ENCODE assay signal across 19 mouse cellular contexts in the genomic region with DNA sequence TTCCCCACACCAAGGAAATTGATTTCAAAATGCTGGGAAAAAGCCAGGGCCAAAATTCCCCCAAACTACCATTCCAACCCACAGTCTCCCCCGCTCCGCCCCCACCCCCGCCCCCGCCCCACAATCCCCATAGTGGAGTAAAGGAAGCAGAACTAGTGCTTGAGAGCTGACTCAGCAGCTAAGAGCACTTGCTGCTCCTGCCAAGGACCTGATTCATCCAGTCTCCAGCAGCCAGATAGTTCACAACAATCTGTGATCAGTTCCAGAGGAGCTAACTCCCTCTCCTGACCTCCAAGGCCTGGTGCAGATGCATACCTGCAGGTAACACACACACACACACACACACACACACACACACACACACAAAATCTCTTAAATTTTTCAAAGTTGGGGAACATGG. TPM values are rescaled to one million over a fixed set of nuclear protein-coding genes. Genes with fewer than 3 reads are reported as not detected.
DNase-seq lines count a peak whose midpoint lies in the region; ATAC-seq and TF ChIP-seq lines count a peak whose summit lies in the region.
"Had no signal": no experiment of that assay in that cellular context is flagged by ENCODE, and none has a peak within 500 bp of the region (broad histone marks: within the 10 kb centered on the region; RNA-seq: fewer than 3 reads in every experiment).

No protein-coding gene starts in this region.

- H3K4me1 ChIP-seq in megakaryocyte, embryonic 14.5 days: peaks cover 73% of the 10 kb centered on the region
- H3K4me1 ChIP-seq in stomach, postnatal 0 days (replicated peaks; ENCODE audit: control insufficient read depth, insufficient read depth): no peaks in the 10 kb centered on the region
- H3K4me1 ChIP-seq in midbrain, embryonic 10.5 days: no peaks in the 10 kb centered on the region
- H3K4me1 ChIP-seq: embryonic facial prominence, embryonic 15.5 days; heart, embryonic 10.5 days; hindbrain, embryonic 13.5 days; neural tube, embryonic 13.5 days had no signal

- 0 out of 2 replicates have a peak, but pooled peaks have one; percentile 1 for TF ChIP-seq CTCF in stomach, postnatal 0 days (IDR thresholded peaks at IDR 0.05; ENCODE audit: low read depth)

- no peak overlapping the region for H3K27ac ChIP-seq in stomach, postnatal 0 days (replicated peaks)
- no peak overlapping the region for H3K27ac ChIP-seq in midbrain, embryonic 10.5 days (replicated peaks)
- H3K27ac ChIP-seq: embryonic facial prominence, embryonic 15.5 days; heart, embryonic 10.5 days; hindbrain, embryonic 13.5 days; neural tube, embryonic 13.5 days had no signal

- no peak for ATAC-seq in megakaryocyte, adult 5-6 weeks (ENCODE audit: poor library complexity, severe bottlenecking)
- ATAC-seq in stomach, postnatal 0 days (ENCODE audit: low FRiP score, low TSS enrichment): no peak

- peak; percentile 45 to 57 for DNase-seq in adrenal gland, adult (ENCODE audit: inconsistent age in 2 of 2, low spot score in 1 of 2)
- DNase-seq in adrenal gland, postnatal 4 days (ENCODE audit: low spot score in 2 of 2): no peak
- peak; percentile 9 for DNase-seq in adrenal gland, postnatal 25 days
- no peak for DNase-seq in stomach, postnatal 0 days (ENCODE audit: low spot score)
- DNase-seq in midbrain, embryonic 10.5 days (ENCODE audit: low spot score): no peak
- no peak for DNase-seq in ovary, postnatal 10 days (ENCODE audit: low spot score)
- DNase-seq: cerebellum, adult 9-10 months; kidney, adult 9 months; kidney, postnatal 25 days; left cerebral cortex, postnatal 4 days; liver; midbrain, embryonic 14.5 days; thymus, adult 2 months had no signal

- no peak overlapping the region for H3K4me2 ChIP-seq in stomach, postnatal 0 days (replicated peaks; ENCODE audit: low read depth)
- H3K4me2 ChIP-seq: embryonic facial prominence, embryonic 15.5 days; hindbrain, embryonic 13.5 days; neural tube, embryonic 13.5 days had no signal

- H3K27me3 ChIP-seq in megakaryocyte, embryonic 14.5 days (replicated peaks): no peaks in the 10 kb centered on the region
- H3K27me3 ChIP-seq in stomach, postnatal 0 days (ENCODE audit: control insufficient read depth, insufficient read depth, low read length): no peaks in the 10 kb centered on the region
- no peaks in the 10 kb centered on the region for H3K27me3 ChIP-seq in midbrain, embryonic 10.5 days (ENCODE audit: low read depth, poor library complexity, severe bottlenecking)
- H3K27me3 ChIP-seq: embryonic facial prominence, embryonic 15.5 days; hindbrain, embryonic 13.5 days; neural tube, embryonic 13.5 days had no signal

- no peak overlapping the region for H3K9ac ChIP-seq in stomach, postnatal 0 days (ENCODE audit: low read length)
- H3K9ac ChIP-seq: embryonic facial prominence, embryonic 15.5 days; hindbrain, embryonic 13.5 days; neural tube, embryonic 13.5 days had no signal

- H3K9me3 ChIP-seq in megakaryocyte, embryonic 14.5 days: no peaks in the 10 kb centered on the region
- H3K9me3 ChIP-seq in stomach, postnatal 0 days (ENCODE audit: control insufficient read depth, low read length): no peaks in the 10 kb centered on the region
- H3K9me3 ChIP-seq in midbrain, embryonic 10.5 days (replicated peaks): no peaks in the 10 kb centered on the region
- H3K9me3 ChIP-seq: embryonic facial prominence, embryonic 15.5 days; heart, embryonic 10.5 days; hindbrain, embryonic 13.5 days; neural tube, embryonic 13.5 days had no signal

- H3K4me3 ChIP-seq in megakaryocyte, embryonic 14.5 days (replicated peaks): peak overlapping the region; percentile 46
- no peak overlapping the region for H3K4me3 ChIP-seq in stomach, postnatal 0 days (ENCODE audit: low read depth, low read length)
- no peak overlapping the region for H3K4me3 ChIP-seq in midbrain, embryonic 10.5 days
- H3K4me3 ChIP-seq: embryonic facial prominence, embryonic 15.5 days; heart, embryonic 10.5 days; hindbrain, embryonic 13.5 days; neural tube, embryonic 13.5 days had no signal

- no peak for TF ChIP-seq EP300 in stomach, postnatal 0 days (optimal IDR thresholded peaks at IDR 0.05)

- no peaks in the 10 kb centered on the region for H3K36me3 ChIP-seq in megakaryocyte, embryonic 14.5 days (replicated peaks; ENCODE audit: low read length)
- H3K36me3 ChIP-seq in stomach, postnatal 0 days (ENCODE audit: control insufficient read depth, insufficient read depth, low read length): no peaks in the 10 kb centered on the region
- no peaks in the 10 kb centered on the region for H3K36me3 ChIP-seq in midbrain, embryonic 10.5 days
- H3K36me3 ChIP-seq: embryonic facial prominence, embryonic 15.5 days; heart, embryonic 10.5 days; hindbrain, embryonic 13.5 days; neural tube, embryonic 13.5 days had no signal

- WGBS in stomach, postnatal 0 days: 70% methylated on average over 4 of the region's 4 CpGs
- 65% methylated on average over 4 of the region's 4 CpGs for WGBS in midbrain, embryonic 10.5 days

RNA-seq across cellular contexts. Expression of a gene that starts 8.5 kb away (rescaled TPM):
- total RNA-seq in adrenal gland, postnatal 4 days (2021): 100 to 1,000 TPM; 109 to 112 TPM
- 140 and 267 TPM in 2 replicates for polyA plus RNA-seq in megakaryocyte, embryonic 14.5 days (2012; ENCODE audit: insufficient read depth, low replicate concordance)
- 39.9 and 42.3 TPM in 2 replicates for total RNA-seq in megakaryocyte, adult 5-6 weeks (2015)
- 170 and 195 TPM in 2 replicates for total RNA-seq in megakaryocyte, adult 5-6 weeks (2017)
- 139 and 150 TPM in 2 replicates for total RNA-seq in adrenal gland, postnatal 25 days (2021)
- polyA plus RNA-seq in stomach, postnatal 0 days (2015; fragmentation: Nextera tagmentation; extraction: Ambion mirVana): 81.9 and 82.0 TPM in 2 replicates
- polyA plus RNA-seq in midbrain, embryonic 10.5 days (2016; fragmentation: Nextera tagmentation; extraction: Ambion mirVana): 62.3 and 83.0 TPM in 2 replicates

RNA-seq across cellular contexts. Expression of a gene that starts 35.6 kb away (rescaled TPM):
- 10 to 100 TPM; 10.6 to 11.7 TPM for total RNA-seq in adrenal gland, postnatal 4 days (2021)
- 71.2 and 76.1 TPM in 2 replicates for polyA plus RNA-seq in megakaryocyte, embryonic 14.5 days (2012; ENCODE audit: insufficient read depth, low replicate concordance)
- total RNA-seq in megakaryocyte, adult 5-6 weeks (2015): 113 TPM in 2 replicates
- 67.7 and 75.5 TPM in 2 replicates for total RNA-seq in megakaryocyte, adult 5-6 weeks (2017)
- 6.8 and 8.5 TPM in 2 replicates for total RNA-seq in adrenal gland, postnatal 25 days (2021)
- polyA plus RNA-seq in stomach, postnatal 0 days (2015; fragmentation: Nextera tagmentation; extraction: Ambion mirVana): 45.9 and 65.4 TPM in 2 replicates
- polyA plus RNA-seq in midbrain, embryonic 10.5 days (2016; fragmentation: Nextera tagmentation; extraction: Ambion mirVana): 4.9 and 6.1 TPM in 2 replicates

RNA-seq across cellular contexts. Expression of a gene that starts 51.0 kb away (rescaled TPM):
- 1 to 10 TPM; 1.6 to 3.0 TPM for total RNA-seq in adrenal gland, postnatal 4 days (2021)
- 0.23 and 0.76 TPM in 2 replicates for polyA plus RNA-seq in megakaryocyte, embryonic 14.5 days (2012; ENCODE audit: insufficient read depth, low replicate concordance)
- total RNA-seq in megakaryocyte, adult 5-6 weeks (2015): 0.91 TPM in 1 of 2 replicates, not detected in the other
- 0.22 and 0.53 TPM in 2 replicates for total RNA-seq in megakaryocyte, adult 5-6 weeks (2017)
- 3.2 and 6.0 TPM in 2 replicates for total RNA-seq in adrenal gland, postnatal 25 days (2021)
- polyA plus RNA-seq in stomach, postnatal 0 days (2015; fragmentation: Nextera tagmentation; extraction: Ambion mirVana): 0.70 and 0.76 TPM in 2 replicates
- 0.87 and 1.4 TPM in 2 replicates for polyA plus RNA-seq in midbrain, embryonic 10.5 days (2016; fragmentation: Nextera tagmentation; extraction: Ambion mirVana)

RNA-seq across cellular contexts. Expression of a gene that starts 54.3 kb away (rescaled TPM):
- total RNA-seq in adrenal gland, postnatal 4 days (2021): 1 to 10 TPM; 3.6 to 4.1 TPM
- 26.5 and 79.5 TPM in 2 replicates for polyA plus RNA-seq in megakaryocyte, embryonic 14.5 days (2012; ENCODE audit: insufficient read depth, low replicate concordance)
- 4.1 and 8.3 TPM in 2 replicates for total RNA-seq in megakaryocyte, adult 5-6 weeks (2015)
- total RNA-seq in megakaryocyte, adult 5-6 weeks (2017): 32.5 and 35.4 TPM in 2 replicates
- 2.6 and 3.8 TPM in 2 replicates for total RNA-seq in adrenal gland, postnatal 25 days (2021)
- 0.04 and 0.08 TPM in 2 replicates for polyA plus RNA-seq in stomach, postnatal 0 days (2015; fragmentation: Nextera tagmentation; extraction: Ambion mirVana)
- 0.10 and 0.19 TPM in 2 replicates for polyA plus RNA-seq in midbrain, embryonic 10.5 days (2016; fragmentation: Nextera tagmentation; extraction: Ambion mirVana)

RNA-seq across cellular contexts. Expression of a gene that starts 59.4 kb away (rescaled TPM):
- 10 to 100 TPM; 87.6 to 96.4 TPM for total RNA-seq in adrenal gland, postnatal 4 days (2021)
- polyA plus RNA-seq in megakaryocyte, embryonic 14.5 days (2012; ENCODE audit: insufficient read depth, low replicate concordance): 4.8 and 51.5 TPM in 2 replicates
- 70.0 and 82.5 TPM in 2 replicates for total RNA-seq in megakaryocyte, adult 5-6 weeks (2015)
- total RNA-seq in megakaryocyte, adult 5-6 weeks (2017): 61.6 and 62.5 TPM in 2 replicates
- 103 and 108 TPM in 2 replicates for total RNA-seq in adrenal gland, postnatal 25 days (2021)
- 82.8 and 87.7 TPM in 2 replicates for polyA plus RNA-seq in stomach, postnatal 0 days (2015; fragmentation: Nextera tagmentation; extraction: Ambion mirVana)
- polyA plus RNA-seq in midbrain, embryonic 10.5 days (2016; fragmentation: Nextera tagmentation; extraction: Ambion mirVana): 197 and 208 TPM in 2 replicates

Comparison
In these comparisons a context has a peak if more than half of its experiments do, and no peak if none do; other contexts are left out.
1. DNase-seq: peak in adrenal gland, adult (2 of 2) and adrenal gland, postnatal 25 days (single experiment); none in adrenal gland, postnatal 4 days (0 of 2), stomach, postnatal 0 days (single experiment), midbrain, embryonic 10.5 days (single experiment) and ovary, postnatal 10 days (single experiment).